Mouse (Mus musculus) liver, embryonic 16.5 days (tissue): ENCODE measurements around the gene Parva. TPM values are rescaled to one million over a fixed set of nuclear protein-coding genes. Genes with fewer than 3 reads are reported as not detected.

Experiments used
- ATAC-seq: fragments of 200-750 bp; cut with Nextera tagmentation; 2 replicates; pipeline ENCODE4 v1.8.0; 2017; ENCODE audit warnings: low read depth, mild to moderate bottlenecking, moderate number of reproducible peaks, moderate library complexity
- H3K27ac ChIP-seq: fragments of 300-500 bp; sonication (generic); 2 replicates; pipeline ENCODE4 v1.5.1; 2014; ENCODE audit warnings: mild to moderate bottlenecking, low read length
- H3K27me3 ChIP-seq: fragments of 300-500 bp; sonication (generic); 2 replicates; pipeline ENCODE4 v1.6.1; 2014; ENCODE audit warnings: low read depth, low read length, mixed read lengths; ENCODE audit not compliant: control insufficient read depth, insufficient read depth
- H3K36me3 ChIP-seq: fragments of 300-500 bp; sonication (generic); 2 replicates; pipeline ENCODE4 v1.6.1; 2014; ENCODE audit warnings: mild to moderate bottlenecking; ENCODE audit not compliant: control insufficient read depth, insufficient read depth
- H3K4me1 ChIP-seq: fragments of 300-500 bp; sonication (generic); 2 replicates; pipeline ENCODE4 v1.6.1; 2014; ENCODE audit warnings: low read depth, low read length, mixed read lengths; ENCODE audit not compliant: control insufficient read depth
- H3K4me2 ChIP-seq: fragments of 300-500 bp; sonication (generic); 2 replicates; pipeline ENCODE4 v1.6.1; 2014; ENCODE audit warnings: low read depth, low read length, mixed read lengths
- H3K4me3 ChIP-seq: fragments of 300-500 bp; sonication (generic); 2 replicates; pipeline ENCODE4 v1.5.1; 2014; ENCODE audit warnings: low read depth, mild to moderate bottlenecking, low read length
- H3K9ac ChIP-seq: fragments of 300-500 bp; sonication (generic); 2 replicates; pipeline ENCODE4 v1.6.1; 2014; ENCODE audit warnings: low read depth, low read length
- H3K9me3 ChIP-seq: fragments of 300-500 bp; sonication (generic); replicated peaks from 2 replicates; pipeline ENCODE4 v1.6.1; 2016; ENCODE audit warnings: low read length; ENCODE audit not compliant: control insufficient read depth
- WGBS: fragments of 180-500 bp; shearing (Covaris S2); extraction: QIAGEN DNeasy Blood & Tissue Kit; methylation state at CpG from one replicate; pipeline ENCODE4 v1.1.7; 2014; ENCODE audit not compliant: insufficient replicate concordance; 5-methylcytosine and 5-hydroxymethylcytosine counted together
- polyA plus RNA-seq: library from polyadenylated mRNA; unstranded; fragments of >200 nt; fragmentation: Nextera tagmentation; extraction: Ambion mirVana; gene quantifications from 2 replicates; pipeline ENCODE4 v1.2.1, GENCODE M21; 2015

The Parva gene
- polyA plus RNA-seq, 1 experiment from 2014 or later, result 9.2 TPM

DNA sequence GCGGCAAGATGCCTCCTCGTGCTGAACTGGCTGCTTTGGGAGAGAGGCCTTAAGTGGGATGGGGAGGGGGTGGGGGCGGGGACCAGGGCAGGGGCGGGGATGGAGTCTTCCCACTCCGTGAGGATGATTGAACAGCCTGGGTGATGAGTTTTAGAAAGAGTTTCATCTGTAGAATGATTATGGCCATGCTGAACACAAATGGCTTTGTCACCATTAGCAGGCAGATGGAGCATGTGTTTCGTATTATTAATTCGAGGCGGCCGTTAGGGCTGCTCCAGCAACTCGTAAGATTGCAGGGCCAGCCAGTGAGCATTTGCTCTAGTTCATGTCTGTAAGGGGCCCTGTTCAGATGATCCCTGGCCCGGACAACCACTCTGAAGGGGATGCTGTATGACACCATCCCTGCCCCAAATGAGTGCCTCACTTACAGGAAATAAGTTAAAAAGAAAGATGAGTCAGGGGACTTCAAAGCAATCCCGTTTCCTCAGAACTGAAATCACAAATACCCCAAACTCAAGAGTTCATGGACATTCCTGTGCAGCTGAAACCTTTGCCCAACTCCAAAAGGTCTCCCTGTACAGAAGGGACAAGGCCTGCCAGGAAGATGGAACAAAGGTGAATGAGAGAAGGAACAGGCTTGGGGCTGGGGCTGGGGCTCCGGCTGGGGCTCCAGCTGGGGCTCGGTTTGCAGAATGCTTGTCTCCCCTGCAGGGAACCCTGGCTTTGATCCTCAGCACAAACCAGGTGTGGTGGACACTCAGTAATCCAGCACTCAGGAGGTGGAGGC, 46.5 kb downstream of the Parva start:
- 41% methylated on average over 14 of the region's 14 CpGs for WGBS
- Histone ChIP-seq H3K4me3 (no peak overlapping the region), H3K9me3 (no peaks in the 10 kb centered on the region), H3K4me2 (no peak overlapping the region), H3K4me1 (no peaks in the 10 kb centered on the region), H3K27me3 (no peaks in the 10 kb centered on the region), H3K27ac (no peak overlapping the region), H3K36me3 (no peaks in the 10 kb centered on the region), H3K9ac (no peak overlapping the region)
- no peak for ATAC-seq

DNA sequence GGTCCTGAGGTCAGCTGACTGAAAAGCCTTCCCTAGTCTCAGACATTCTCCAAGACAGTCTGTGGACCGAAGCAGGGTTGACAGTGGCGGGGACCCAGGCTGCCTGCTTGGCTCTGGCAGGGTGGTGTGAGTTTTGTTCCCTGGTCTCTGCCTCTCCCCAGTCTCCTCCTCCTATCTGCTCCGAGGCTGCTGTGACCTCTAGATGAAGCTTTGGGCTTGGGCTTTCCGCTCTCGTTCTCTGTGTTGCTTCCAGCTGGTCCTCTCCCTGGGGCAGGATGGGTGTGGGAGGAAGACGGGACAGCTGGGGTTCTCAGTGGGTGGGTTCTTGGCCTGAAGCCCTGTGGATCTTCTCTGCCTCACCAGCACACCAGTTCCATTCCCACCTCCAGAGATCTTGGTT, 51.8 kb downstream of the Parva start:
- Histone ChIP-seq H3K4me3 (no peak overlapping the region), H3K36me3 (no peaks in the 10 kb centered on the region), H3K9ac (no peak overlapping the region), H3K27me3 (no peaks in the 10 kb centered on the region), H3K4me2 (no peak overlapping the region), H3K27ac (no peak overlapping the region), H3K4me1 (no peaks in the 10 kb centered on the region), H3K9me3 (no peaks in the 10 kb centered on the region)
- ATAC-seq, result no peak
- WGBS, result 50% methylated on average over 6 of the region's 6 CpGs

DNA sequence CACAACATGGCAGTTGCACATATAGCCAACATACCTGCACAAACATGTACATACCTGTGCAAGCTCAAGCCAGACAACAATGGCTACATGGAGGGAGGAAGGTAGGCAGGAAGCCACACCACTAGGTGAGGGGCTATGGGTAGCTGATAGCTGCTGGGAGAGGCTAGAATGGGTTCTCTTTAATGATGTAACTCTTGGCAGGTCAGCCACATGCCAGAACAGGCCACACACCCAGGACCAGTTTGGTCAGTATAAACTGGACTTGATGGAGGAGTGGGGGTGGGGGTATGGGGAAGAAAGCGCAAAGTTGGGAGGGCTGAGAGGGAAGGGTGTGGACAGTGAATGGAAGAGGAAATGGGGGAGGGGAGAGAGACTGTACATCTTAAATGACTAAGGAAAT, 53.7 kb downstream of the Parva start:
- Histone ChIP-seq H3K4me3 (no peak overlapping the region), H3K36me3 (no peaks in the 10 kb centered on the region), H3K4me2 (no peak overlapping the region), H3K27me3 (no peaks in the 10 kb centered on the region), H3K27ac (no peak overlapping the region), H3K9ac (no peak overlapping the region), H3K9me3 (no peaks in the 10 kb centered on the region), H3K4me1 (no peaks in the 10 kb centered on the region)
- ATAC-seq, result no peak
- WGBS, result 56% methylated on average over 1 of the region's 1 CpGs

DNA sequence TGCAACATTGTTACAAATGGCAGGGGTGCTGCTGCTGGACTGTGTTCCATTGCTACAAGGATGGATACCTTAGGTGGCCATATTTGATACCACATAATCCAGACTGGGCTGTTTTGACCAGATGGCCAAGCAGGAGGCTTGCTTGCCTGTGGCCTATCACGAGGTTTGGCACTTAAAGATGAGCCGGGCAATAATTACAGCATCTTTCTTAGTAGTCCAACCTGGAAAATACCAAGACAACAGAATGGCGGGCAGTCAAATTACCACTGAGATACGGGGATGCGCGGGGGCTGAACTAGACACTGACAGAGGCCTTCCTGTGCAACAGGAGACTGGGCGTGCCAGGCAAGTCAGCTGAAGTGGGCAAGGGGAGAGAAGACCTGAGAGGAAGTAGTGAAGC, 55.3 kb downstream of the Parva start:
- Histone ChIP-seq H3K36me3 (no peaks in the 10 kb centered on the region), H3K4me3 (no peak overlapping the region), H3K4me2 (no peak overlapping the region), H3K27ac (no peak overlapping the region), H3K9ac (no peak overlapping the region), H3K27me3 (no peaks in the 10 kb centered on the region), H3K9me3 (no peaks in the 10 kb centered on the region), H3K4me1 (no peaks in the 10 kb centered on the region)
- 62% methylated on average over 7 of the region's 7 CpGs for WGBS
- ATAC-seq, result no peak

DNA sequence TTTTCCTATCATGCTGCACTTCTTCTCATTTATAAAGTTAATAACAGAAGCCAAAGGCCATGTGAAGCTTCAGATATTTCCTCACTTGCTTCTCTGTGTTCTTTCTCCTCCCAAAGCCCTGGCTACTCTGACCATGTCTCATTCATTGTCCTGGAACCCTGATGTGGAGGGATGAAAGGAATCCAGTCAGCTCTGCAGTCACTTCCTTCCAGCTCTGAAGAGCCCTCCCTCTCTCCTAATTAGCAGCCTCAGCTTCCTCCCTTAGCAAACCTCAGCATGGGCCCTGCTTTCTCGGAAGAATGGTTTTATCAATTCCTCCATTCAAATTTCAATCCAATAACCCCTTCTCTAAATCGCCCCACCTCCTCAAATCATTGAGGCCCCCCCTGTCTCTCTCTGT, 56.1 kb downstream of the Parva start:
- Histone ChIP-seq H3K27me3 (no peaks in the 10 kb centered on the region), H3K27ac (no peak overlapping the region), H3K4me2 (no peak overlapping the region), H3K4me1 (no peaks in the 10 kb centered on the region), H3K36me3 (no peaks in the 10 kb centered on the region), H3K4me3 (no peak overlapping the region), H3K9ac (no peak overlapping the region), H3K9me3 (no peaks in the 10 kb centered on the region)
- ATAC-seq, result no peak
- 20% methylated on average over 2 of the region's 2 CpGs for WGBS

DNA sequence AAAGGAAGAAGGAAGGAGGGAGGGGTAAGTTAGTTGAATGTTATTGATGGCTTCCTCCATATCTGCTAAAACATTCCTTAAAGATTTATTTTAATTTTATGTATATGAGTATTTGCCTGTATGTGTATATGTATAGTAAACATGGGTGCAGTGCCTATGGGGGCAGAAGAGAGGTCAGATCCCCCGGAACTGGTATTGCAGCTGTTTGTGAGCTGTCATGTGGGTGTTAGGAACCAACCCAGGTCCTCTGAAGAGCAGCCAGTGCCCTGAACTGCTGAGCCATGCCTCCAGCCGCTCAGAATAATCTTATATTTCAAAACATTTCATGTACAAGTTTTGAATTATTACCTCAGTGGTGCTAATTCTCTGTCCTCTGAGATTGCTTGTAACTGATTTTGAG, 63.5 kb downstream of the Parva start:
- no peak overlapping the region for H3K4me3 ChIP-seq
- no peak overlapping the region for H3K9ac ChIP-seq
- 42% methylated on average over 2 of the region's 2 CpGs for WGBS
- H3K9me3 ChIP-seq, result no peaks in the 10 kb centered on the region
- no peak overlapping the region for H3K27ac ChIP-seq
- no peak for ATAC-seq
- no peaks in the 10 kb centered on the region for H3K4me1 ChIP-seq
- H3K27me3 ChIP-seq, result no peaks in the 10 kb centered on the region
- no peaks in the 10 kb centered on the region for H3K36me3 ChIP-seq
- no peak overlapping the region for H3K4me2 ChIP-seq

DNA sequence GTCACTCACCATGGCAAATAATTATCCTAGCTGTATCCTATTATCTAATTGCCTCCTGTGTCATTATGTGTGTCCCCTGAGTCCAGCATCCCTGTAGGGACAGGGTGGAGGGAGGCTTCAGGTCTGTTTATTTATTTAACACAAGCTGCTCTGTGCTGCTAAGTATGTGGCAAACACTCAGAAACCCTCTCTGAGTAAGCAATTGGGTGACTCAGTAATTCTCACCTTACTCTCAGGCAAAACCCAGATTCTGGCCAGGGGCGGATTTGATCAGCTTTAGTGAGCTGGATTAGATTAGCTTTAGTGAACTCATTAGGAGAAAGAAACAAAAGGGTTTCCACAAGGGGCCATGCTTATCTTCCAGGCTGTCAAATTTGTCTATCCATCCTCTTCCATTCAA, 64.4 kb downstream of the Parva start:
- no peak overlapping the region for H3K4me3 ChIP-seq
- no peak overlapping the region for H3K9ac ChIP-seq
- H3K27me3 ChIP-seq, result no peaks in the 10 kb centered on the region
- no peaks in the 10 kb centered on the region for H3K36me3 ChIP-seq
- H3K4me1 ChIP-seq, result no peaks in the 10 kb centered on the region
- ATAC-seq, result no peak
- no peak overlapping the region for H3K4me2 ChIP-seq
- H3K27ac ChIP-seq, result no peak overlapping the region
- WGBS, result 58% methylated on average over 1 of the region's 1 CpGs
- H3K9me3 ChIP-seq, result no peaks in the 10 kb centered on the region

DNA sequence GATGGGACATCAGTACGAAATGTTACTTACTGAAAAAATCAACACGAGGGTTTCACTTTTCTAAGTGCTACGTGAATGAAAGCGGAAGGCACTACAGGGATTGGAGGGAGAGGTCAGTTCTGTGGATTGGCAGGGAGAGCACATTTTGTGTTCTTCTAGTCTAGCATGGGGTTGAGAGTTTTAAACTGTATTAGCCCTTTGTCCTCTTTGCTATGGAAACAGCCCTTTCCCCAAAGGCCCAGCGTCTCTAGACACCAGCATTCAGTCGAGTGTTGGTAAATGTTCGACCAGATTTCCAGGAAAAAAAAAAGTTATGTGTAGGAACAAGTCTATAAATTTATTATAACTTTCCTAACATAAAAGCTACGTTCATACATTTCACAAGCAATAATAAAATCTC, 68.6 kb downstream of the Parva start:
- Histone ChIP-seq H3K27ac (no peak overlapping the region), H3K36me3 (no peaks in the 10 kb centered on the region), H3K4me3 (no peak overlapping the region), H3K9me3 (no peaks in the 10 kb centered on the region), H3K4me2 (no peak overlapping the region; the same call in 1 of the 2 replicates), H3K27me3 (no peaks in the 10 kb centered on the region), H3K4me1 (no peaks in the 10 kb centered on the region; the same call in 1 of the 2 replicates), H3K9ac (no peak overlapping the region)
- WGBS, result 58% methylated on average over 8 of the region's 8 CpGs
- no peak for ATAC-seq

DNA sequence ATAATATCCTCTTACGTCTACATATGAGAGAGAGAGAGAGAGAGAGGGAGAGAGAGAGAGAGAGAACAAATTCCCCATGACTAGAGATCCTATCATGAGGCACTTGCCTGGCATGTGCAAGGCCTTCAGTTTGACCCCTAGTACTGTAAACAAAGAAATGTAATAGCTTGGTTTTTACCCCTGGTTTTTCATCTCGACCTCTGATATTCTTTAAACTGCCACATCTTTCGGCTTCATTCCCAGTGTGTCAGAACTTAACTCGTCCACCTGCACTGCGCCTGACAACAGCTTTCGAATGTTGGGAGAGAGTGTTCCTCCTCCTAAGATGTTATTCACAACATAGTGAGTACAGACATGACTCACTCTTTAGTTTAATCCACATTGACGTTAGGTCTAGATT, 69.6 kb downstream of the Parva start:
- H3K4me3 ChIP-seq, result no peak overlapping the region
- WGBS, result 49% methylated on average over 7 of the region's 7 CpGs
- H3K9me3 ChIP-seq, result no peaks in the 10 kb centered on the region
- no peak overlapping the region for H3K27ac ChIP-seq
- H3K4me1 ChIP-seq, result no peaks in the 10 kb centered on the region; the same call in 1 of the 2 replicates
- no peaks in the 10 kb centered on the region for H3K36me3 ChIP-seq
- H3K4me2 ChIP-seq, result no peak overlapping the region
- no peak for ATAC-seq
- no peaks in the 10 kb centered on the region for H3K27me3 ChIP-seq
- no peak overlapping the region for H3K9ac ChIP-seq
